In the genomic region with DNA sequence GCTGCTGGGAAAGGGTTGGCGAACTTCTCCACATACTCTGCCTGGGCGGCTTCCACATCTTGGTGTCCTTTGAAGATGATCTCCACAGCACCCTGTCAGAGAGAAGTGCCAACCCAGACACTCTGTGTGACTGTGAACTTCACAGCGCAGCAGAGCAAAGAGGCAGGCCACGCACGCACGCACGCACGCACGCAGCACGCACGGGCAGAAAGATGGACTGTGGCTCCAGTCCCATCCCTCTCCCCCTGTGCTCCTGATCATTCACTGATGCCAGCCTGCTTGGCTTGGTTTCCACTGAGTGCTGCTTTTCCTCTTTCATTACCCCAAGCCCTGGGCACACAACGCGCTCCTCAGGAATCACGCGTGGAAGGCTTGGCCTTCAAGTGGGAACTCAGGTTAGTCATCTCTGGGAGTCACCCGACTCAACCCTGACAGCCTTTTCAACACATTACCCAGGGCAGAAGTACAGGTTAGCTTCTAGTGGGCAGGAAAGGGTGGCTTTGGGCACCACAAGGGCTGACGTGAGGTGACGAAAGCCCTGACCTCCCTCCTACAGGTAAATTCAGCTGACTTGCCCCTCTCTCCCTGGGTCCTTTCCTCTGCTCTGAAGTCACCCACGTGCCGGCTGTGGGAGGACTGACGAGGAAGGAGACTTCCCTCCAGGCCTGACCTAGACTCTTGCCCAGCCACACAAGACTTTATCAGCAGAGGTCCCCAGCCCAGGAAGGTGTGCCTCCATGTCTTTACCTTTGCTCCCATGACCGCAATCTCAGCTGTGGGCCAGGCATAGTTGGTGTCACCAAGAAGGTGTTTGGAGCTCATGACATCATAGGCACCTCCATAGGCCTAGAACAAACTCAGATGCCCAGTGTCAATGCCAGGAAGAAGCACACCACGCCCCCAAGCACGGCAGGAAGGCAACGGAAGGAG, we compare ENCODE assay signal across 17 mouse cellular contexts.
"Had no signal": no experiment of that assay in that cellular context is flagged by ENCODE, and none has a peak within 500 bp of the region (broad histone marks: within the 10 kb centered on the region; RNA-seq: fewer than 3 reads in every experiment).

No protein-coding gene starts in this region.

- H3K27me3 ChIP-seq: kidney, embryonic 15.5 days; liver, embryonic 15.5 days; neural tube, embryonic 12.5 days; stomach, embryonic 15.5 days had no signal

- ATAC-seq: lung, postnatal 0 days had no signal

- DNase-seq: kidney, adult 18-20 months; kidney, postnatal 14 days; lung, adult 2 months; lung, postnatal 36 days; midbrain, embryonic 14.5 days; retina, postnatal 1 day; right cerebral cortex, postnatal 4 days; thymus, adult 2 months; thymus, postnatal 25 days had no signal

- H3K4me2 ChIP-seq: kidney, embryonic 15.5 days; liver, embryonic 11.5 days; liver, embryonic 15.5 days; neural tube, embryonic 12.5 days; stomach, embryonic 15.5 days had no signal

- H3K9ac ChIP-seq: kidney, embryonic 15.5 days; liver, embryonic 15.5 days; neural tube, embryonic 12.5 days; stomach, embryonic 15.5 days had no signal

- H3K4me3 ChIP-seq: kidney, embryonic 15.5 days; left cerebral cortex, adult 2 months; limb, embryonic 10.5 days; liver, embryonic 15.5 days; neural tube, embryonic 12.5 days; stomach, embryonic 15.5 days had no signal

- H3K9me3 ChIP-seq: kidney, embryonic 15.5 days; liver, embryonic 15.5 days; stomach, embryonic 15.5 days had no signal

- H3K4me1 ChIP-seq: kidney, embryonic 15.5 days; limb, embryonic 10.5 days; neural tube, embryonic 12.5 days; stomach, embryonic 15.5 days had no signal

- H3K27ac ChIP-seq: kidney, embryonic 15.5 days; left cerebral cortex, adult 2 months; limb, embryonic 10.5 days; liver, embryonic 15.5 days; neural tube, embryonic 12.5 days; stomach, embryonic 15.5 days had no signal
